Mouse (Mus musculus): ENCODE data around the gene Scap.
"Not testable (repeated sequence)": the region's sequence is repeated elsewhere in the genome, so short reads cannot be mapped to it uniquely, and the experiment has no call there.

Scap gene

GRCm38 (mm10) chr9:110390843-110391242 lies 57.8 kb downstream of the Scap start:
- DNase-seq: no peak

- DNase-seq: no peak
Measured at GRCm38 (mm10) chr9:110393295-110393694, 60.2 kb downstream of the Scap start.

GRCm38 (mm10) chr9:110400650-110401049 lies 67.6 kb downstream of the Scap start:
- no peak for DNase-seq

- DNase-seq: no peak
Measured at GRCm38 (mm10) chr9:110402731-110403130, 69.6 kb downstream of the Scap start.

GRCm38 (mm10) chr9:110403240-110403639 lies 70.2 kb downstream of the Scap start:
- DNase-seq: not testable (repeated sequence)

- no peak for DNase-seq
Measured at GRCm38 (mm10) chr9:110407311-110408098, 74.4 kb downstream of the Scap start.

GRCm38 (mm10) chr9:110408099-110408773 lies 75.1 kb downstream of the Scap start, which contains the start of gene Ptpn23:
Ptpn23 (minus strand) TSS chr9:110408213.
- peak; percentile 92 to 96 for DNase-seq

- DNase-seq: peak; percentile 72 to 76
Measured at GRCm38 (mm10) chr9:110410908-110411887, 78.1 kb downstream of the Scap start.

GRCm38 (mm10) chr9:110412926-110413325 lies 79.8 kb downstream of the Scap start:
- no peak for DNase-seq

GRCm38 (mm10) chr9:110413785-110414184 lies 80.7 kb downstream of the Scap start:
- DNase-seq: peak; percentile 47

- no peak for DNase-seq
Measured at GRCm38 (mm10) chr9:110419511-110420112, 86.5 kb downstream of the Scap start, which contains the start of gene Ngp. Ngp (plus strand) TSS chr9:110419747.

GRCm38 (mm10) chr9:110431241-110431640 lies 98.2 kb downstream of the Scap start:
- DNase-seq: no peak

- no peak for DNase-seq
Measured at GRCm38 (mm10) chr9:110433045-110433444, 100.0 kb downstream of the Scap start.

All from cerebellum, postnatal 36 days (tissue).